Mouse (Mus musculus): ENCODE measurements around the gene St3gal2.
"Not testable (repeated sequence)": the region's sequence is repeated elsewhere in the genome, so short reads cannot be mapped to it uniquely, and the experiment has no call there.

The St3gal2 gene

DNA sequence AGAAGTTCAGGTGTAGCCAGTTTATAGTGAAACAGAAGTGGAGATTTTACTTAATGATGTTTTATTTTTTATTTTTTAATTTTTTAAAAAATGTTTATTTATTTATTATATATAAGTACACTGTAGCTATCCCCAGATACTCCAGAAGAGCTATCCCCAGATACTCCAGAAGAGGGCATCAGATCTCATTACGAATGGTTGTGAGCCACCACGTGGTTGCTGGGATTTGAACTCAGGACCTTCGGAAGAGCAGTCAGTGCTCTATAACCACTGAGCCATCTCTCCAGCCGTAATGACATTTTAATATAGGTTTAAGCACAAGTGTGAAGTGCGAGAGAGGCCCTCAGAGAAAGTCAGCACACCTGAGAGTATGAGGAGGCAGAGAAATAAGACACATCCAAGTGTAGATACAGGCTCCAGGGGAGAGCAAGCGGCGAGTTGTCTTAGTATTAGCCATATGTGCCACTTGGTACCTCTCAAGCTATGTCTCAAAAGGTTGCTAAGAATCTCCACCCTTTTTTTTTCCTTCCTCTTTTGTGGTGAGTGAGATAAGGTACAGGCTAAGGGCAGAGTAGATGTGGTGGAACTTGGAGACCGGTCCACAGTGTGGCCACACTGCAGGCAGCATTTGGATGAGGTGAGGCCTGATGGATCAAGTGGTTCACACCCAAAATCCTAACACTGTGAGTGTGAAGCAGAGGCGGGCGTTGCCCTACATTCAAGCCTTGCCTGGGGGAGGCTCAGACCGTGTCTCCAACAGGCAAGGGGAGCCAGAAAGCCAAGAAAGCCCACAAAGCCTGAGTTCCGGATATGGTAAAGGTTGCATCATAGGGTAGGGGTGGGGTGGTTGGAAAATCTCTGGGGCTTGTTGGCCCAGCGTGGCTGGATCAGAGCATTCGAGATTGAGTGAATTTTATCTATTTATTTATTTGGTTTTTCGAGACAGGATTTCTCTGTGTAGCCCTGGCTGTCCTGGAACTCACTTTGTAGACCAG lies 7.8 kb upstream of the St3gal2 start:
- no peak for DNase-seq (ENCODE audit: low spot score in 2 of 2)

DNA sequence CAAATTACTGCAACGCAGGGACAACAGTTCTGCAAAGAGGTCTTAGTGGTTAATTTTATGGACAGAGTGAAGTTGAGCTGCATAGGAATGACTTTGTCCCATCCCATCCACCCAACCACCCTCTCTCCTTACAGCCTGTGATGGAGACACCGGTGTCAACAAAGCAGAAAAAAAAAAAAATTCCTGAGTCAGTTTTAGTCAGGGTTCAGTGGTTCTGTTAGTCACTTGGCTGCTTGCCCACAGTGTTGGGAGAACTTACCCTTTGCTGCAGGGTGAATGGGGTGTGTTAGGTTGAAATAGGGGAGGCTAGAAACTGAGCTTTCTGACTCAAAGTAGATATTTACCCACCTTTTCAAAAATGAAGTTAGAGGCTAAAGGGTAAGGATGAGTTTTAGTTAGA lies 2.3 kb upstream of the St3gal2 start:
- DNase-seq (ENCODE audit: low spot score in 2 of 2): peak in 1 of 2 experiments; percentile 42

DNA sequence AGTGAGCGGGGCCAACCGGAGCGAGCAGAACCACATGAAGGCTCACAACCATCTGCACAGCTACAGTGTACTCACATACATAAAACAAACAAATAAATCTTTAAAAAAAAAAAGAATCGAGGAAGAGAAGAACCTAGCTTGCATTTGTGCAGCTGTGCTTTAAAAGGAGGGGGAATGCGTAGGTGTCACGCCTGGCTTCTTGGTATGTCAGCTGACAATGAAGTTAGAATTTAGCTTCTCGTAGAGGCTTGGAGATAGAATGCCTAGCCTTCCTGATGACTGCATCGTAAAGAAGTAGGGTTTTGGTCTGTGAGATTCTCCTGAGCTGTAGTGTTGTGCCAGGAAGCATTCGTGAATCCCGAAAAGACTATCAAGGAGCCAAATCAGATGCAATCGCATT lies 1.7 kb upstream of the St3gal2 start:
- DNase-seq (ENCODE audit: low spot score in 2 of 2): no peak

DNA sequence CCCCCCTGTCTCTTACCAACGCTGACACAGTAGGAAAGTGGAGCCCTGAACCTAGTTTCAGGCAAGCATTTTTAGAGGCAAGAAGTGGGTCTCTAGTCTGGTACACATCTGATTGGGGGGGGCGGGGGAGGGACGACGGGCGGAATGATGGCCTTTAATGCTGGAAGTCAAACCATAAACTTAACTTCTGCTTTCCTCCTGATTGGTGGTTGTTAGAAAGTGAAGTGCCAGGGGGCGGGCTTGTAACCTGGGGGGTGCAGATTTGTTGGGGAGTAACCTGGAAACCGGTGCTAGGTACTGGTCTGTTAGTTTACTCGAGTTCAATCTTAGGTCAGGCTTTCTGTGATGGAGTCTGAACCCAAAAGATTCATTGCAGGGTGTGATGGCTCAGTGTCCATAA lies 1.3 kb upstream of the St3gal2 start:
- no peak for DNase-seq (ENCODE audit: low spot score in 2 of 2)

DNA sequence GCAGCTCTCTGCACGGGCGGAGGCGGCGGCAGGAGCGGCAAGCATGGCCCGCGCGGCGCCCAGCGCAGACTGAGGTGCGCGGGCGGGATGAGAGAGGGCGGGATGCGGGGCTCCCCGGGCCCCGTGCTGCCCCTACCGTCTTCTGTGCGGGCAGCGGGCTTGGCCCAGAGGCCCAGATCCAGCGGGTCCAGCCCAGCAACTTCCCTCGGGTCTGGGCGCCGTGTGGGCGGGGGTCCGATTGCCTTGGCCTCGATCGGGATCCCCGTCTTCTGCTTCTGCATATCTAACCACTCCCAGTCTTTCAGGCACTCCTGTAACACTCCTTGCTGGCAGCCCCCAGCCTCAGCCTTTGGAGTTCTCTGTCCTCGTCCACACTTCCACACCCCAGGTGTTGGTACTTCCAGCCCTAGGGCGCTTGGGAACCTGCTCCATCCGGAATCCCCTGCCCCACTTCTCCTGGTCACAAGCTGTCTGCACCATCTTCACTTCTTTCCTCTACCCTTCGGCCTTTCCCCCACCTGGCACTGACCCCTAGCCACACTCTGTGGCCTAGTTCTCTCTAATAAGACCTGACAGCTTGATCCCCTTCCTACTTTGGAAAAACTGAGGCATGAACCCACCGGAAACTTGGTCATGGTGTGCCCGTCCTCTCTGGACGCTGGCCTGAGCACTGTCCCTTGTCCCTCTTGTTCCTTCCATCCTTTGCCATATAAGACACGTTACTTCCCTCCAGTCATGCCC lies 480 bp downstream of the St3gal2 start:
- no peak for DNase-seq (ENCODE audit: low spot score in 2 of 2)

DNA sequence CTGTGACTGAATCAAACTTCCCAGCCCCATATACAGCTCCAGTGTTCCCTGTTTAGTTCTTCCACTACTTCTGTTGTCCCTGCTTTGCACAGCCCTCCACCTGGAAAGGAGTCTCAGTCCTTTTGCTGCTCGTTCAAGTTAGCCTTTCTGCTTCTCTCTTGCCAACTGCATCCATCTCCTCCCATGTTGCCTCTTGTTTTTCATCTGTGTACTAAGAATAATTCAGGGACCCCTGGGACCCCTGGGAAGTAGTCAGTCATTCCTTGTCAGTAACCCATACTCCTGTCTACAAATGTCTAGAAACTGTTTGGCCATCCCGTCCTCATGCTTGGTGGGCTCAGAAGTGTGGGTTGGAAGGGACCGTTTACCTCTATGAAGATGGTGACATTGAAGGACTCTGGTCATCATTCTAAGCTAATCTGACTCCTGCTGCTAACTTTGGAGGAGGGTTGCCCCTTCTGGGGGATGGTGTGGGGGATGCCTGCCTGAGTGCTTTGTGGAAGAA lies 1.1 kb downstream of the St3gal2 start:
- no peak for DNase-seq (ENCODE audit: low spot score in 2 of 2)

DNA sequence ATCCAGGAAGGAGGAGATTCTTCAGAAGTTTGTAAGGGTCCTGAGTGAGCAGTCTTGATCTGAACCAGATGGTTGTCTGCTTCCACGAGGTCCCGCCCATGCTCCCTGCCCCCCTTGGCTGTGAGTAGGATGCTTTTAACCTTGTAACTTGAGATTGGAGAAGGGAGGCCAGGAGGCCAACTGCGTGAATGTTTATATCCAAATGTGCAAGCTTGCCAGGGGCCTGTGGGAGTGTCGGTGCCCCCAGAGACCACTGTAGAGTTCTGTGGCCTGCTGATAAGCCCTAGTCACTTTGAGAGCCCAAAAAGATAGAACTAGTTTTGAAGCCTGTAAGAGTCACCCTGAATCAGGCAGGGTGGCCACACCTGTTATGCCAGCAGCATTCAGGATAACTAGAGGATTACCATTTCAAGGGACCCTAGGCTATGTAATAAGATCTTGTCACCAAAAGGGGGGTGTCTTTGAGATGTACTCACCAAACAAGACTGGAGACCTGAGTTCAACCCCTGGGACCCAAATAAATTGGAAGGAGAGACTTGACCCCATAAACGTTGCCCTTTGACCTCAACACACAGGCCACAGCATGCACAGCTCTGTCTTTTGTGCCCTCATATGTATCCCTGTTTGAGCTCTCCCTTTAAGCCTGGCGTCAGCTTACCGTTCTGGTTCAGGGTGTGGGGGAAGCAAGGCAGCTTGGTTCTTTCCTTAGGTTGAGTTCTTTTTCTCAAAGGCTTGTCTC lies 1.9 kb downstream of the St3gal2 start:
- DNase-seq (ENCODE audit: low spot score in 2 of 2): peak; percentile 41 to 51

DNA sequence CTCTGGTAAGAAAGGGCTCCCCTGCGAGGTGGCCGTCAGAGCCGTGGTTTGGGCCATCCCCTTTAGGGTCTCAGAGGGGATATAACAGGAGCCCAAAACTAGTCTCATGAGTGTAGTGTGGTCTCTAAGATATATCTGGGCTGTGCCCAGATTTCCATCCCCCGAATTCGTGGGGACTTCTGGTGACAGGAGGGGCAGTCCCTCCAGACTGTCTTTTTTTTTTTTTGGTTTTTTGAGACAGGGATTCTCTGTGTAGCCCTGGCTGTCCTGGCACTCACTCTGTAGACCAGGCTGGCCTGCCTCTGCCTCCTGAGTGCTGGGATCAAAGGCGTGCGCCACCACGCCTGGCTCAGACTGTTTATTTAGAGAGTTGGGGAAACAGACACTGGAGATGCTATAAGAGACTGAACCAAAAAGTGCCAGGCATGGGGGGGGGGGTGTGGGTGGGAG lies 6.0 kb downstream of the St3gal2 start:
- DNase-seq (ENCODE audit: low spot score in 2 of 2): no peak

DNA sequence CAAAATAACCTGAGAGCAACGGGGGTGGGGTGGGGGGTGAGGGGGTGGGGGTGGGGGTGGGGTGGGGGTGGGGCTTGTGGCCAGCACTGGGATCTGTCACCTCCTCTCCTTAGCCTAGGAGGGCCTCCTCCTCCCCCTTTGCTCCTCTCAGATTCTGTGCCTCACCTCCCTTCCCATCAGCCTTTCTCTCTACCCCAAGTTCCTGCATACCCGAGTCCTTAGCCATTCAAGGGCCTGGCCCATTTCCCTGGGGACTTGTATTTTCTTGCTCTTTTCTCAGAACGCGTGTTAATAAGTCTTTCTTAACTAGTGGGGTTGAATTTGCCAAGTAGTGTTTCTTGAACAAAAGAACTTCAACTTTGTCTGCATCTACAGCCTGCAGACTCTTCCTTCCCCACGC lies 7.0 kb downstream of the St3gal2 start:
- no peak for DNase-seq (ENCODE audit: low spot score in 2 of 2)

DNA sequence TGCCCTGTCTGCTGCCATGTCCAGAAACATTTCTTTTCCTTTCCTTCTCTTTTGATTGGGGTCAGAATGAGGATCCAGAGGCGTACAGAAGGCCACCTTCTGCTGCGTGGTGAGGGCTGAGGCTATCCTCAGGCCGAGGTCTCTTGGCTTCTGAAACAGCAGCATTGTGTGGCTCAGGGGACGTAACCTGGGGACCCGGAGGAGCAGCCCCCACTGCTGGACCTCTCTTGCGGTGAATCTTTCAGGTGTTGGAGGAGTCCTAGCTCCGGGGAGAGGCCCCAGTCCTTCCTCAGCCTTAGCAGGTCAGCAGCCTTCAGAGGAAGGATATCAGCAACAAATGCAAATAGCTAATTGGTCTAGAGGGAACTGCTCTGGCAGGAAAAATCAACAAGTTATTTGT lies 8.7 kb downstream of the St3gal2 start:
- no peak for DNase-seq (ENCODE audit: low spot score in 2 of 2)

DNA sequence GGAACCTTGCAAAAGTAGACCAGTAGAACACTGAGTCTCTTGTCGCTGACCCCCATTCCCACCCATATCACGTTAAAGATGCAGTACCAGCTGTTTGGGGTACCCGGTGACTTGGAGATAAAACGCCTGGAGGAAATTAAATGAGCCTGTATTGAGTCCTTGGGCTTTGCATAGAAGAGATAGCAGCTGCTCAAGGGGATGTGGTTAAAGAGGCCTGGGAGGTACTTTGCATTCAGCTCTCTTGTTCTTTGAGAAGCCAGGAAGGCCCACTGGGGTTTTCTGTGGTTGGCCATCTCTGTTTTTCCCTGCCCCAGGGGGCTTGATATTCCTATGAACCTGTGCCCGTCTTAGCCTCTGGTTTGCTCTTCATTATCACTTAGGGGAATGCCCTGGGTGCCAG lies 9.3 kb downstream of the St3gal2 start:
- no peak for DNase-seq (ENCODE audit: low spot score in 2 of 2)

DNA sequence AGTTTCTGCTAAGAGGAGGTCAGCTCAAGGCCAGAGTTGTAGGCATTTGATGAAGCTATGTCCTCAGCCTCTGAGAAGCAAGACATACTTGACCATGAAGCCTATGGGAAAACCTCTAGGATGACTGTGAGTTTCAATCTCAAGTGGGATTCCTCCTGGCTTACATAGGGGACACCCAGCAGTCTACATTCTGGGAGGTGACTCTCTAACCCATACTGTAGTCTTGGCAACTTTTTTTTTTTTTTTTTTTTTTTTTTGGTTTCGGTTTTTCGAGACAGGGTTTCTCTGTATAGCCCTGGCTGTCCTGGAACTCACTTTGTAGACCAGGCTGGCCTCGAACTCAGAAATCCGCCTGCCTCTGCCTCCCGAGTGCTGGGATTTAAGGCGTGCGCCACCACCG lies 9.9 kb downstream of the St3gal2 start:
- DNase-seq (ENCODE audit: low spot score in 2 of 2): not testable (repeated sequence)

DNA sequence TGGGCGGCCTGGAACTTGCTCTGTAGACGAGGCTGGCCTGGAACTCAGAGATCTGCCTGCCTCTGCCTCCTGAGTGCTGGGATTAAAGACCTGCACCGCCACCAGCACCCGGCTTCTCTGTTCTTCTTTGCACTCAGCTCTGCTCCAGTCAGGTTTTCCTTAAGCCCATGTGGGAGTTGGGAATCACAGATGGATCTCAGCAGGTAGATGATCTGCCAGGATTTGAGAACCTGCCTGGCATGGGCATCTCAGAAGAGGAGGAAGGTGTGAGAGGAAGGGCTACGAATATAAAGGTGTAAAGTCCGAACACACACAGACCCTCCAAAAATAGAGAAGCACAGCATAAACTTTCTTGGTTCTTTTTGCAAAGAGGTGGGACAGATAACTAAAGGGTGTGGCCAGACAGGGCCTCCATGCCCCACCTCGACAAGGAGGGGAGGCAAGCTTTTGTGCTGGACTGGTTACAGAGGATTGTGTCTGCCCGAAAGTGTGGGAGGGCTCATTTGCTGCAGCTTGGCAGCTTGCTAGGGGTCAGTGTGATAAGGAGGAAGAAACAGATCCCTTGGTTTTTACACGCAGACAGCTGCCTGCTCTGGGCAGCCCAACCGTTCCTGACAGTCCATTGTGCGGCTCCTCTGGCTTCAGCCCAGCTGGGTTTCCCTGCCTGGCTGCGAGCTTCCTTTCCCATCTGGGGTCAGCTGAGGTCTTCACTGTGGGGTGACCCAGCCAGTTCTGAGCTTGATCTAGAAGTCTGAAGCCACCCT lies 11.6 kb downstream of the St3gal2 start:
- peak; percentile 25 to 54 for DNase-seq (ENCODE audit: low spot score in 2 of 2)

DNA sequence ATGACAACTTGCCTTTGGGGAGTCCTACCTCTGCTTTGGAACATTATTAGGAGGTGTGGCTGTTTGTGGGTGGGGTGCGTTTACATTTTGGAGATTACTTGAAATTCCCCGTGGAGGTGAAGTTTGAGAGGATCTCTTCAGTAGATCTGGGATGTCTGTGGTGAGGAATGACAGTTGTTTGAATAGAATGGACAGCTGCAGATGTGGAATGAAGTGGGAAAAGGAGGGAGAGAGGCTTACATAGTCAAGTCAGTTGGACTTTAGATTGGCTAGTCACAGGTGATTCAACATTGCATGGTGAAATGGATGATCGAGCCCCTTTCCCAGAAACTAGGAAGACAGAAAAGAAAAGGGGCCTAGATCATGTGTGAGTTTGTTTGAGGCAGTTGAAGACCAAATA lies 12.7 kb downstream of the St3gal2 start:
- DNase-seq (ENCODE audit: low spot score in 2 of 2): no peak

DNA sequence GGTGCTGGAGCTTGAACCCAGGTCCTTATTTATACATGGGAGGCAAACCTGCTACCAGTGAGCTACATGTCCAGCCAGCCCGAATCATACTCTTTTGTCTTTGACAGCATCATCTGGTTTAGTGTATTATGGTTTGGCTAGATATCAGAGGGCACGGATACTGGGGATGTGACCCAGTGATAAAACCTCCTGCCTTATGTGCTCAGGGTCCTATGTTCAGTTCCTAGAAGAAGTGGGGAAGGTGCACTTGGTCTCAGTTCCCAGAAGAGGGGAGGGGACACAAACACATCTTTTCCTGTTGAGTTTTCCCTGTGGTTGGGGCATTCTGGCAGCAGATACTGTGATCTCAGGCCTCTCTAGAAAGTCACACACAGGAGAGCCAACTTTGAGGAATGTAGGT lies 13.6 kb downstream of the St3gal2 start:
- no peak for DNase-seq (ENCODE audit: low spot score in 2 of 2)

DNA sequence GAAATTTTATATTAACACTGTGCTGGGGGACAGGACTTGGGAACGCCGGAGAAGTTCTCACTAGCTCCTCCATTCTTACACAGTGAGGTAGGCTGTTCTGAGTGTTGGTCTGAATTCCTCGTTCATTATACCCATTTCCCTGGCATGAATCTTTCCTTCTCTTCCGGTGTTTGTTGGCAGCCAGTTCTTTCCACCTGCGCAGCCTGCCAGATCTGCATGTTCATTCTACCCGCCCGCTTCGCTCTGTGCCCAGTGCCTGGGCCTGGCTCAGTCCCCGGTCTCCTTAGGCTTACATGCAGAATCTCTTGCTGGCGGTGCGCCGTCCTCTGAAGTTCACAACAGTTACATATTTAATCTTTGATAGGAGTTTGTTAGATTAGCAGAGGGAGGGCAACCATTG lies 16.5 kb downstream of the St3gal2 start:
- no peak for DNase-seq (ENCODE audit: low spot score in 2 of 2)

DNA sequence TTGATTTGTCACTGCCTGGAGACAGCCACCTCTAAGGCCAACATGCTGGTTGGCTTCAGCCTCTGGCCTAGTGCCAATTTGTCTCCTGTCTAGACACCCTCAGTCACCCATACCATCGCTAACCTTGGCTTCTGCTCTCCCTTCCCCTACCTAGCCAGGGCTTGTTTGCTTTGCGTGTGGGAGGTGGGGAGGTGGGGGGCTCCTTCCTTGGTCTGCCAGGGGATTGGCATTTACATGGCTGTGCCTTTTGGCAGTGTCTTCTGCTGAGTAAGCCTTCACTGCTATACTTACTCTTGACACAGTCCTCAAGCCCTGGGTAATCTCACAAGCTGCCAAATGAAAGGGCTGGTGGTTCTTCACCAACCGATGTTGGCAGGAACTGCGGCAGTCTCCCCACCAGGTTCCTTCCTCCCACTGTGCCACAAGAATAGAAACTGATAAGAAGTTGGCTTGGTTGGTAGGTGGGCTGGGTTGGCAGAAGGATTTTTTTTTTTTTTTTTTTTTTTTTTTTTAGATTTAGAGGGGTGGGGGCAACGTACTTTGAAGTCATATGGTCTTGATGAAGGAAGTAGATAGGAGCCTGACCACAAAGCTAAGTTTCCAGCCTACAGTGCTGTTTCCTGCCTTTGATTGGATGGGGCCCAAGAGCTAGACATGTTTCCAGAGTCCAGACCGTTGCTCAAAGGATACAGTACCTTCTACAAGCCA lies 19.3 kb downstream of the St3gal2 start:
- DNase-seq (ENCODE audit: low spot score in 2 of 2): no peak

DNA sequence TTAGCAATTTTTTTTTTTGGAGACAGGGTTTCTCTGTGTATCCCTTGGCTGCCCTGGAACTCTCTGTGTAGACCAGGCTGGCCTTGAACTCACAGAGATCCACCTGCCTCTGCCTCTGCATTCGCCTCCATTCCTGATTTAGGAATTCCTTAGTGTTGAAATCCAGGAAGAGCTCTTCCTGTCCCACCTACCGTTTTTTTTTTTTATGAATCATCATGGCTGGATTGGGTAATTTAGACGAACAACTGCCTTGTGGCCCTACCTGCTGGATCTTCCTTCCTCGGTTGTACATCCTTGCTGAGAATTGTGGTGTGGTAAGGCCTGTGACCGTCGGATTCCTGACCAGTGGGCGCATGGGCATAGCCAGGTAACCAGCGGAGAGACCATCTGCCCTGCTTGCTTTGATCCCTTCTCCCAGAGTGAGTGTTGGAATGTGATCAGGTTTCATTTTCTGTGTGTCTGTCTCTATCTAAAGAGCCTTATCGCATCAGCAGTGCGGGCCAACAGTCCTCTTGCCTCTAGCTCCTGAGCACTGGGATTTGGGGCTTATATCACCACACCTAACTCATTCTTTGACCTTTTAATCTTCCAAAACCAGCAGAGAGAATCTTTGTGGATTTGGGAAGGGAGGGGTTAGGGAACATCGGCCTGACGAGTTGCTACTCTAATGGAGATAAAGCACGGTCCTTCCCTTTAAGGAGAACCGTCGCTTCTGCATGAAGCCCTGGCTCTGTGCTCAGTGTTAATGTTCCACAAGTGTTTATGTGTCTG lies 21.1 kb downstream of the St3gal2 start:
- DNase-seq (ENCODE audit: low spot score in 2 of 2): no peak

DNA sequence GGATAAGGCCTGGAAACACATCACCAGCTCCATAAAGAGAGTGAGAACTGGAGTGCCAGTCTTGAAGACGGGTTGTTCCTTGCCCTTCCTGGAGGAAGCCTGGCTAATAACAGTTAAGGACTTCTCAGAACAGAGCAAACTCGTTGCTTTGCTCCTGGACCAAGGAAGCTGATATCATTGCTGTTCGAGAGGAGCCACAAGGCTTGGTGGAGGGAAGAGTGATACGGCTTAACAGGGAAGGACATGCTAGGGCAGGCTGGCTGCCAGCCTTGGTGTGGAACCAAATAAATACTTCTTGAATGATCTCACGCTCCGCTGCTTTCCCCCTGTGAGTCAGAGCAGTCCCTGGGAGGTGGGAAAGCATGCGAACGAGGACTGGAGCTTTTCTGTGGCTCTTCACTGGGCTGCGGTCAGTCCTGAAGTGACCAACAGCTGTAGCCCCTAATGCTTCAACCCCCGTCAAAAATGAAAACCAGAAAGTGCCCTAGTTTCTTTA lies 21.8 kb downstream of the St3gal2 start:
- DNase-seq (ENCODE audit: low spot score in 2 of 2): peak; percentile 73 to 85
